Mouse (Mus musculus) intestine, postnatal 0 days (tissue): ENCODE measurements around the gene Slc30a4. TPM values are rescaled to one million over a fixed set of nuclear protein-coding genes. Genes with fewer than 3 reads are reported as not detected.

Experiments
- ATAC-seq: fragments of 200-750 bp; cut with Nextera tagmentation; 2 replicates; pipeline ENCODE4 v1.8.0; 2017; ENCODE audit warnings: mild to moderate bottlenecking, moderate TSS enrichment, moderate library complexity
- H3K27ac ChIP-seq: fragments of 300-500 bp; sonication (generic); 2 replicates; pipeline ENCODE4 v1.5.1; 2014; ENCODE audit warnings: mild to moderate bottlenecking, low read depth, low read length, moderate library complexity
- H3K27me3 ChIP-seq: fragments of 300-500 bp; sonication (generic); replicated peaks from 2 replicates; pipeline ENCODE4 v1.6.1; 2014; ENCODE audit warnings: low read length, mixed read lengths; ENCODE audit not compliant: control insufficient read depth, insufficient read depth
- H3K36me3 ChIP-seq: fragments of 300-500 bp; sonication (generic); 2 replicates; pipeline ENCODE4 v1.6.1; 2014; ENCODE audit warnings: mild to moderate bottlenecking, moderate library complexity; ENCODE audit not compliant: control insufficient read depth, insufficient read depth
- H3K4me1 ChIP-seq: fragments of 300-500 bp; sonication (generic); replicated peaks from 2 replicates; pipeline ENCODE4 v1.6.1; 2014; ENCODE audit warnings: antibody characterized with exemption, low read length, mixed read lengths; ENCODE audit not compliant: control insufficient read depth, insufficient read depth
- H3K4me2 ChIP-seq: fragments of 300-500 bp; sonication (generic); replicated peaks from 2 replicates; pipeline ENCODE4 v1.6.1; 2014; ENCODE audit warnings: low read depth, mild to moderate bottlenecking, moderate library complexity
- H3K4me3 ChIP-seq: fragments of 300-500 bp; sonication (generic); 2 replicates; pipeline ENCODE4 v1.5.1; 2014; ENCODE audit warnings: low read depth, low read length
- H3K9ac ChIP-seq: fragments of 300-500 bp; sonication (generic); 2 replicates; pipeline ENCODE4 v1.6.1; 2014; ENCODE audit warnings: mild to moderate bottlenecking, low read depth, low read length
- H3K9me3 ChIP-seq: fragments of 300-500 bp; sonication (generic); 2 replicates; pipeline ENCODE4 v1.6.1; 2016; ENCODE audit warnings: mixed run types; ENCODE audit not compliant: control insufficient read depth
- CTCF ChIP-seq: sonication (generic); IDR thresholded peaks from 2 replicates; pipeline ENCODE4 v1.5.1; 2016; ENCODE audit warnings: low read depth, mild to moderate bottlenecking, control low read depth, antibody characterized with exemption, moderate library complexity
- WGBS: fragments of 180-500 bp; shearing (Covaris S2); extraction: QIAGEN DNeasy Blood & Tissue Kit; methylation state at CpG from one replicate; pipeline ENCODE4 v1.1.7; 2014; 5-methylcytosine and 5-hydroxymethylcytosine counted together
- polyA plus RNA-seq: library from polyadenylated mRNA; unstranded; fragments of >200 nt; fragmentation: Nextera tagmentation; extraction: Ambion mirVana; gene quantifications from 2 replicates; pipeline ENCODE4 v1.2.1, GENCODE M21; 2015

Gene Slc30a4
- polyA plus RNA-seq, 1 experiment from 2014 or later, result 13.4 TPM

DNA sequence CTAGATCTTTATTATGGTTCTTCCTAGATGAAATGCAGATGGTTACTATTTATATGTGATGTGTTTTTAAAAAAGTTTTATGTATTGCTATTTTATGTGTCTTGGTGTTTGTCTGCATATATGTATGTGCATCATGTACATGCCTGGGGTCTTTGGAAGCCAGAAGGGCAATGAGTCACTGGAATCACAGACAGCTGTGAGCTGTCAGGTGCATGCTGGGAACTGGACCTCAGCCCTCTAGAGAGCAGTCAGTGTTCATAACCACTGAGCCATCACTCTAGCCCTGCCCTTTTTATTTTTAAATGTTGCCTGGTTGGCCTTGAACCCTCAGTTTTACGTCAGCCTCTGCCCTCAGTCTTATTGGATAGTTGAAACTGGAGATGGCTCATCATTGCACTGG lies 6.7 kb upstream of the Slc30a4 start:
- H3K4me1 ChIP-seq, result no peaks in the 10 kb centered on the region; the same call in 1 of the 2 replicates
- TF ChIP-seq CTCF, result no peak
- no peaks in the 10 kb centered on the region for H3K36me3 ChIP-seq
- no peaks in the 10 kb centered on the region for H3K9me3 ChIP-seq
- ATAC-seq, result no peak
- no peak overlapping the region for H3K9ac ChIP-seq
- no peak overlapping the region for H3K4me2 ChIP-seq
- peak overlapping the region; percentile 65; the same call in 1 of the 2 replicates for H3K27ac ChIP-seq
- no peaks in the 10 kb centered on the region for H3K27me3 ChIP-seq
- no peak overlapping the region for H3K4me3 ChIP-seq
- 85% methylated on average over 1 of the region's 1 CpGs for WGBS

- 32% methylated on average over 3 of the region's 3 CpGs for WGBS
- H3K36me3 ChIP-seq, result no peaks in the 10 kb centered on the region
- H3K27me3 ChIP-seq, result no peaks in the 10 kb centered on the region
- H3K4me2 ChIP-seq, result no peak overlapping the region
- TF ChIP-seq CTCF, result no peak
- no peaks in the 10 kb centered on the region for H3K9me3 ChIP-seq
- H3K4me3 ChIP-seq, result no peak overlapping the region
- peak; percentile 96 for ATAC-seq
- peak overlapping the region; percentile 65; the same call in 1 of the 2 replicates for H3K27ac ChIP-seq
- no peaks in the 10 kb centered on the region; the same call in 1 of the 2 replicates for H3K4me1 ChIP-seq
- no peak overlapping the region for H3K9ac ChIP-seq
These were observed 5.6 kb upstream of the Slc30a4 start for GRCm38 (mm10) chr2:122708080-122708479.

DNA sequence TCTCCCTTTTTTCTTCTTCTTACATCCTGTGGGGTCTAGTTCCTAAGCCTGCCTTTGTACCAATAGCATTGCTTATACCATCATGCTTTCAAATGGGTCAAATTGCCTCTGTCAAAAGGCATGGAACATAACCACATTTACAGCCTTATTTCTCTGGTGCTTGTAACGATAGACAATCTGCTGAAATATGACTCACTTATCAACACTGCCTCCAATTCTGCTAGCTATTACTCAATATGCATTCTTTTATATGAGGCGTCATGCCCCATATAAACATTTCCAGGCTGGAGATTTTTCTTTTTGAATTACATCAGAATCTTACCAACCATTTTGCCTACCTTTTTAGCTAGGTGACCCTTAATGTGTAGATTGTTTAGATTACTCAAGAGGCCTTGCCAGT lies 2.1 kb upstream of the Slc30a4 start:
- Histone ChIP-seq H3K9me3 (no peaks in the 10 kb centered on the region), H3K9ac (no peak overlapping the region), H3K4me3 (no peak overlapping the region), H3K4me1 (peaks cover 5% of the 10 kb centered on the region), H3K27me3 (no peaks in the 10 kb centered on the region), H3K36me3 (no peaks in the 10 kb centered on the region), H3K4me2 (no peak overlapping the region), H3K27ac (peak overlapping the region; percentile 10; the same call in 1 of the 2 replicates)
- no peak for ATAC-seq
- WGBS, result 25% methylated on average over 2 of the region's 2 CpGs
- TF ChIP-seq CTCF, result no peak

DNA sequence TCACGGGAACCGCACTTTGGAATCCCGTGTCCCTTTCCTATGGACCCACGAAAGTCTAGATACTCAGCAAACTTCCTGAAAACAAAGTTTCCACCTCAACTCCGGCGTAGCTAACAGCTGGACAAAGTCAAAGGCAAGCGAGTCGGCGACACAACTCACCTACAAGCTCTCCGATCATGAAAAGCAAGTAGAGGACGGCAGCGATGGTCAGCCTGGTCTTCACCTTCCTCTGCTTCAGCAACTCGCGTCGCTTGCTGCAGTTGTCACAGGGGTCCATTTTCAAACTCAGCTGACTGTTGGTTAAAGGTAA lies 637 bp downstream of the Slc30a4 start:
- Histone ChIP-seq H3K27ac (peak overlapping the region; percentile 90), H3K9me3 (no peaks in the 10 kb centered on the region), H3K36me3 (no peaks in the 10 kb centered on the region), H3K27me3 (no peaks in the 10 kb centered on the region), H3K4me1 (peaks cover 5% of the 10 kb centered on the region), H3K4me2 (peak overlapping the region; percentile 80), H3K4me3 (peak overlapping the region; percentile 90), H3K9ac (peak overlapping the region; percentile 86)
- no peak for ATAC-seq
- WGBS, result 0% methylated on average over 15 of the region's 15 CpGs
- no peak for TF ChIP-seq CTCF

GRCm38 (mm10) chr2:122701012-122701411 lies 1.5 kb downstream of the Slc30a4 start:
- no peak for TF ChIP-seq CTCF
- peaks cover 5% of the 10 kb centered on the region for H3K4me1 ChIP-seq
- 58% methylated on average over 8 of the region's 8 CpGs for WGBS
- H3K9me3 ChIP-seq, result no peaks in the 10 kb centered on the region
- peak overlapping the region; percentile 80 for H3K4me2 ChIP-seq
- no peaks in the 10 kb centered on the region for H3K27me3 ChIP-seq
- H3K36me3 ChIP-seq, result no peaks in the 10 kb centered on the region
- peak overlapping the region; percentile 90 for H3K4me3 ChIP-seq
- ATAC-seq, result no peak
- H3K9ac ChIP-seq, result peak overlapping the region; percentile 86
- no peak overlapping the region for H3K27ac ChIP-seq

GRCm38 (mm10) chr2:122697526-122697925 lies 4.9 kb downstream of the Slc30a4 start:
- Histone ChIP-seq H3K9ac (no peak overlapping the region), H3K4me3 (no peak overlapping the region), H3K4me1 (peaks cover 5% of the 10 kb centered on the region; the same call in 1 of the 2 replicates), H3K4me2 (no peak overlapping the region), H3K27ac (no peak overlapping the region), H3K9me3 (no peaks in the 10 kb centered on the region), H3K36me3 (no peaks in the 10 kb centered on the region), H3K27me3 (no peaks in the 10 kb centered on the region)
- 60% methylated on average over 2 of the region's 2 CpGs for WGBS
- ATAC-seq, result 0 out of 2 replicates have a peak, but pooled peaks have one; percentile 14
- no peak for TF ChIP-seq CTCF

DNA sequence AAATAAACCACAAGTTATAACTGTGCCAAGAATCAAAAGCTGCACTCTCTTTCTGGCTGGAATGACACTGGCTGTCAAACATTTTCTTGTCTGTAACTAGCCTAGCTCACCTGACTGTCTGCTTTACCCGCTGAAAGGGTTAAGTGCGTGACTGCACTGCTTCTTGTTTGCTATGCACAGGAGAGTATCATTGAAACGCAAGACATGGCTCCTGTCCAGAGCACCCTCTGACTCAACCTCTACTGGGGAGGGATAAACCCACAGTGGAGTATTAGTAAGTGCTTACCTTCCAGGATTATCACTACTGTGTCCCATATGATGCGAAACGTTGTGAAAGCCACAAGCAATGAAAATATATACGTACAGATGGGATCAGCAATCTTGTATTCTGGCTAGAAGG lies 15.8 kb downstream of the Slc30a4 start:
- H3K9me3 ChIP-seq, result peaks cover 6% of the 10 kb centered on the region
- ATAC-seq, result no peak
- H3K9ac ChIP-seq, result no peak overlapping the region
- 72% methylated on average over 6 of the region's 6 CpGs for WGBS
- H3K4me2 ChIP-seq, result no peak overlapping the region
- no peaks in the 10 kb centered on the region for H3K4me1 ChIP-seq
- H3K27me3 ChIP-seq, result no peaks in the 10 kb centered on the region
- TF ChIP-seq CTCF, result no peak
- H3K27ac ChIP-seq, result no peak overlapping the region
- no peak overlapping the region for H3K4me3 ChIP-seq
- H3K36me3 ChIP-seq, result peaks cover 17% of the 10 kb centered on the region
